Mouse (Mus musculus) retina, postnatal 1 day (tissue): ENCODE data around the gene Vezt.
A peak's percentile ranks its signal among the peaks of the same experiment; 100 is the strongest.

Experiments used
- DNase-seq: peaks from one replicate; pipeline ENCODE4 v3.0.0-alpha.2; 2012

The Vezt gene

DNA sequence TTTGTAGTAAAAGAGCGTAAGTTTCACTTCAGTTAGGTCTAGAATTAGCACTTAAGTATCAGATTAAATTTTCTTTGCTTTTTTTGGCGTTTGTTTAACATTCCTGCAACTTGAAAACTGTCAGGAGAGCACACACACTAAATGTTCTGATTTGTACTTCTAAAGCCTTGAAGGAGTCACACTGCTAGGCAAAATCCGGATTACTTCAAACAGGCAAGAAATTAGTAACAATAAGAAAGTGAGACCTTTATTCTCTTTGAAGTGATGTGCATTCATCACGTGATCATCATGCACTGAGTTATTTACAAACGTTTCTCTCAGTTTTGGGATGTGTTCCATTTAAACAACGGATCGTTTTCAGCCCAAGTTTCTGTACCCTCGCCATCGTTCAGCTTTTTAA, 1.6 kb upstream of the Vezt start:
- DNase-seq, result no peak

DNA sequence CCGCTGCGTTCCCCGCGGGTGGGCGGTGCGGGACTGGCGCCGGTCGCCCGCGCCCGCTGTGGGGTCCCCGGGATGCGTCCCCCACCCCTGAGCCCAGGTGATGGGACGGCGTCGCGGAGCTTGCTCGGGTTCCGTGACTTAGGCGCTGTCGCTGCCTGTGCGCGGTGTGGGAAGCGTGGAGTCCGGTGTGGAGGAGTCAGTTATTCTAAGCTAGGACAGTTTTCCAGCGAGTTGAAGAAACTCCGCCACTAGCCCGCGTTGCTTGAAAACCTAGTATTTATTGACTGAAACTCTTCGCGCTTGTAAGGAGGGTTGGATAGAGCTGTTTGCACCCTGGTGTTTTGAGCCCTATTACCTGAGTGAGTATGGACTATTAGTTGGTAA, 750 bp upstream of the Vezt start:
- no peak for DNase-seq

DNA sequence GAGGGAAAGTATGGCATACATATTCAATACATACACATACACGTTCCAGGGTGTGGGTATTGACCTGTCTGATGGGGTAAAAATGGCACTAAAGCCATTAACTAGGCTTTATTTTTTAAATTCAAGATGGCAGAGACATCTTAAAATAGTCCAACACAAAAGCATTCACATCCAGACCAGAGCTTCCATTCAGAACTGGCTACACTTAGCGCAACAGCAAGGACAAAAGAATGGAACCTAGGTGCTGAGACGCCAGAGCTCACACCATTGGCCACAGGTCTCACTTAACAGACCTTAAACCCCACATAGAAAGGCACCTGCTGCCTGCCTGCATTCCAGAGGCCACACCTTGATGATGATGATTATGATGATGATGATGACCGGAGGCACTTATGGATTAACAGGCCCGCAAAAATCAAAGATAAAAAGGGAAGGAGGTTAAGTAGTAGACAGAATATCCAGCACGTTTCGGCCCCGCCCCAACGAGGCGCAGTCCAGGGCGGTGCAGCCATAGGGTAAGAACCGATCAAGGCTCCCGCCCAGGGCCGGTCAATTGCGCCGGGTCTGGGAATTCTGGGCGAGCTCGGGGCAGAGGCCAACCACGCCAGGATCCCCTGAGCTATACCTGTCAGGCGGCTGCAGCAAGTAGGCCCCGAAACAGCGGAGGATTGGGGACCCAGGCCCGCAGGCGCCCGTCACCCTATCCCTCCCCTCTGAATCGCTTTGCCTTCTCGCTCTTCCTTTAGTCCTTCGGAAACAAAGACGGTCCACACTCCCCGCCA, 550 bp downstream of the Vezt start:
- no peak for DNase-seq

DNA sequence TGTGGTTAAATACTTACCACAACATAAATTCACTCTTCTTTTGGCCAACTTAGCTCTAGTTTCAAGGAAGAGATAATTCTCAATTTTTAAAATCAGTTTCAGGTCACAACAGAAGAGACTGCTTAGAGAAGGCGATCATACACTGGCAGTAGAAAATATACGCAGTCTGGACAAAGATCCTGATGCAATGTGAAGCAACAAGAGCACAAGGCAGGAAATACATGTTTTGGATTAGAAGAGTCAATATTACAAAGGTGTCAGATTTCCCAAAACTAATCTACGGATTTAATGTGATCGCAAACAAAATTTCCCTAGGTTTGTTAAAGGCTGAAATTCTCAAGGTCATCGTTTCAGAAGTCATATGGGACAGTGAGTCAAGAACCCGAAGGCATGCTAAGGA, 4.5 kb downstream of the Vezt start:
- DNase-seq, result no peak

DNA sequence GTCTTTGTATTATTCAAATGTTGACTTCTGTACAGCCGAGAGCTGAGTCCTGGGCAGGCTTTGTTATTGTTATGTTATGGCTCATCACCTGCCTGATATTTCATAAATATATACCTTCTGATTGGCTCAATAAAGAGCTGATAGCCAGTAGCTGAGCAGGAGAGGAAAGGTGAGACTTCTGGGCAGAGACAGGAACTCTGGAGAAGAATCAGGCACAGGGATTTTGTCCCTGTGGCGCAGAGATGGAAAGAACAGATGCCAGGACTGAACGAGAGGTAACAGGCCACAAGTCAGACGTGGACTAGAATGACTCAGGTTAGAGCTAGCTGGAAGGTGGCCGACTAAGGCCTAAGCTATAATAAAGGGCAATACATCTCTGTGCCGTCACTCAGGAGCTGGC, 7.1 kb downstream of the Vezt start:
- DNase-seq, result no peak

DNA sequence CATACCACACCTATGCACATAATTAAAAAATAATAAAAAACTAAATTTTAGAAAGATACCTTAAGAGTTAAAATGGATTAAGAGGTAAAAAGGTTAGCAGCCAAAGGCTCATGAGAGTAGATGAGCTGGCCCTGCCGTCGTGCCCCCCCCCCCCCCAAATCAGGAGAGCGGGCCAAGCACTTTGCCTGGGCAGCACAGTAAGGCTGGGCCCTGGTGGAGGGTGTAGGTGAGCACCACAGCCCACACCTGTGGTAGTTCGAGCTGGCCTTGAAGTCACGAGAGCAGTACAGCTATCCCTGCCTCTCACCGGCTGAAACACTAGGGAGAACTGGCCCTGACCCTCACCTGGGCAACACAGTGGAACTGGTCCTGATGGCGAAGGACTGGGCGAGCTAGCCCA, 10.5 kb downstream of the Vezt start:
- DNase-seq, result no peak

DNA sequence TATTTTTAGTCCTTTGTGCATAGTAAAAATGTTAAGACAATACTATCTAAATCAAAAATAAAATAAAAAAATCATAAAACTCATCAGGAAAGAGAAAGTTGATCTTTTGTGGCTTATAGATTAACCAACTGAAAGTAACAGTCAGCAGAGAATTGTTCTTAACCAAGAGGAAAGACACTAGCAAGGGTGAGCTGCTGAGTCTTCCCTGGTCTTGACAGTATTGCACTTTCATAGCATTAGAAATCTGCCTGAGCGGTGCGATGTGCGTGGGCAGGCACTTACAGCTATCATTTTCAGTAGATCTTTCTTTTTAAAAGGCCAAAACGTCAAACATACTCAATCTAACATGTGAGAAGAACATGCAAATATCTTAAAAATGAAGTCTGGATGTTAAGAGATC, 14.6 kb downstream of the Vezt start:
- DNase-seq, result no peak

DNA sequence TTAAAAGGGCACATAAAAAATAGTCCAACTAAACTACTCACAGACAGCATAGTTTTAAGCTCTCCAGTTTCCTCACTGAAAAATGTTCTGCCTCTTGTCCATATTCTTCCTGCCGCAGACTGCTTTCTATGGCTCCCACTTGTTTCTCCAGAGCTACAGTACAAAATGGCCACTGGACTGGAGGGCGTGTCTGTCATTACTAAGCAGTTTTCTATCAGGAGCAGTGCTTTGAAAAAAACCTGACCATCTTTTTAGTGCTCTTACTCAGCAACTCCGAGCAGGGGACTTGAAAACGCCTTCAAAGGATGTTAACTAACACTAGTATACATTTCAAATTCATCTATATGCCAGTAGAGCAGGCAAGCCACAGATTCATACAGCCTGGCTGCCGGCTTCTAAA, 15.0 kb downstream of the Vezt start:
- DNase-seq, result no peak

DNA sequence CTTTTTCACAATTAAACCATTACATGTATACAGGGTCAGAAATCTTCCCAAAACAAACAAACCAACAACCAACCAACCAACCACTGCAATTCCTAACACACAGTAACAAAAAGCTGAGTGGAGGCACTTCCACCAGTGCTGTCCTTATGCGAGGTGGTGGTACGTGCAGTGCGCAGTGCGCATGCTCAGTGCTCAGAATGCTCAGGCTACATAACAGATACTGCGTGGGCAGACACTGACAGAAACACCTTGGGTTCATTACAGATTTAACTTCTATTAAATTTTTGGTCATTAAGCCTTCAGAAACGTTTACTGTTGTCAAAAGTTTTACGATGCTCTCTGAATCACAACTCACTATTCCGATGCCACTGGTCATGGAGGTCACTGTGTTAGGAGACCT, 18.2 kb downstream of the Vezt start:
- no peak for DNase-seq

DNA sequence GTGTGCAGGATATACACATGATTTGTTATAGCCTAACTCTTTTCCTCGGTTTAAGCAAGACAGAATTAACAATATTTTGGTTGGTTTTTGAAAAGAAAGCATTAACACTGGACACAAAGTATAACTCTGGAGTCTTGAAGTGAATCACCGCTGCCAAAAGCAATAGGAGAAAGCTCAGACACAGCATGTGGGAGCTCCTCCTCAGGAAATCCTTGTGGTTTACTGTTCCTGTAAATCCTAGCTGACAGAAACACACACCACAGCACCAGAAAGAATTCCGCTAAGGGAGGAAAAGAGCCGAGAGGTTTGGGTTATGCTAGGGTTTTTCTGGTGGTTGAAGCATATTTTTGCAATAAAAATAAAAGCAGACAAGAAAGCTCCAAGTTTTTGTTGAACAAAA, 21.4 kb downstream of the Vezt start:
- DNase-seq, result no peak

DNA sequence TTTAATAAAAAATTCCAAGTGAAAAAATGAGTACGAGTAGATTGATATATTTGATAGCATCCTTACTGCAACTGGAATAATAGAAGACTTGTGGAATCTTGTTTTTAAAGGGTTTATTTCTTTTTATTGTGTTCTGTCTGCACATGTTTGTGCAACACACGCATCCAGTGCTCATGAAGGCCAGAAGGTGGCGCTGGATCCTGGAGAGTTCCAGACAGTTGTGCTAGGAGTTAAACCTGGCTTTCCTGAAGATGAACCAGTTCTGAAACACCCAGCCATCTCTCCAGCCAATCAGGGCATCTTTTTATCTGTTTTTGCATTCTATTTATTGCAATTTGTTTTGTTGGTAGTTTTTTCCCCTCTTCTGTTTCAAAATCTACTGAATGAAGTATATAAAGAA, 22.4 kb downstream of the Vezt start:
- peak; percentile 70 for DNase-seq

DNA sequence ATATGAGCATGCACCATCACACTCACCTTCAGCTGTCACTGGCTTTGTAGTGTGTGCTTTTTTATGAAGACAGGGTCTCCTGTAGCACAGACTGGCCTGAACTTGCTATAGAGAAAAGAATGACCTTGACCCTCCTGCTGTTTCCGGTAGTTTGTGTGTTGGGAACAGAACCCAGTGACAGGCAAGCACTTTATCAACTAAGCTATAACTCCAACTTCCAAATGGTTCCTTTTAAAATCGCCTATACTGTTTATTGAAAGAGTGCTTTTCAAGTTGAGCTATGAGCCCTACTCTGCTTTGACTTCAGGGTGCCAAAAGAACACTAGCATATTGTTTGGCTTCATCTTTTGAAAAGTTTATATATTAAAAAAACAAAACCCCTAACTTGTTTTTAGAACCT, 24.6 kb downstream of the Vezt start:
- no peak for DNase-seq

DNA sequence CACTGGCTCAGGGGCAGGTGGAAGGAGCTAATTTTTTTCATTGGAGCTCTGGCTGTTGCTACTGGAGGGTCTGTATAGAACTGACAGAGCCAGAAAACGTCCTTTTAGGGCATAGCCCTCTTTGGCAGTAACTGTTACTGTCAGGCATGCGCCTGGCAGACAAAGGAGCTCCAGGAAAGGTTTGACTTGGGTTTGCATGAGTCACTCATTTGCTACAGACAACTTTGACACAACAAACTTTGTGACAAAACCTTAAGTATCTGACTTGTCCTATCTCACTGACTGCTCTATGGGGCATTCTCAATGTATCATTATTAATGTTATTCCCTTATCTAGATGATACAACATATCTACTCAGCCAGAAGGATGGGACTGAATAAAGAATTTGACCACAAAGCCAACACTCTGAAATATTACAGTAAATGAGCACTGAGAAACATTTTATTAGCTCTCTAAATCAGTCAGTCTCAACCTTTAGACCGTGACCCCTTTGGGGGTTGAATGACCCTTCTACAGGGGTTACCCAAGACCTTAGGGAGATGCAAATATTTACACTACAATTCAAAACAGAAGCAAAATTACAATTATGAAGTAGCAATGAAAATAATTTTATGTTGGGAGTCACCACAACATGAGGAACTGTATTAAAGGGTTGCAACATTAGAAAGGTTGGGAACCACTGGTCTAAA, 25.5 kb downstream of the Vezt start:
- no peak for DNase-seq

DNA sequence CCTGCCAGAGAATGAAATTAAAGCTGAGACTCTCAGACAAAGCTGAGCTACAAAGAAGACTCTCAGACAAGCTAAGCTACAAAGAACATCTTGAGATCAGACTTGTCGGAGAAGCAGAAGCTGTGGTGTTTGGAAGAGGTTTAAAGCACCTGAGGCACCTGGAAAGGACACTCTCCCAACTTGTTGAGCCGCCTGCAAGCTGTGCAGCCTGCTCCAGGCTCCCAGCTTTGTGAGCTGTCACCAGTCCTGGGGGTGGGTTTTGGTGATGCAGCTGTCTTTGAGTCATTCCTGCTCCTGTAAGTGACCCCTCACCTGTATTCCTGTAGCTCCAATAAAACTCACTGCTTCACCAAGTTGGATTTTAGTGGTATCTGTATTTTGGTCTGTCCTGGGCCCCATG, 27.3 kb downstream of the Vezt start:
- no peak for DNase-seq

DNA sequence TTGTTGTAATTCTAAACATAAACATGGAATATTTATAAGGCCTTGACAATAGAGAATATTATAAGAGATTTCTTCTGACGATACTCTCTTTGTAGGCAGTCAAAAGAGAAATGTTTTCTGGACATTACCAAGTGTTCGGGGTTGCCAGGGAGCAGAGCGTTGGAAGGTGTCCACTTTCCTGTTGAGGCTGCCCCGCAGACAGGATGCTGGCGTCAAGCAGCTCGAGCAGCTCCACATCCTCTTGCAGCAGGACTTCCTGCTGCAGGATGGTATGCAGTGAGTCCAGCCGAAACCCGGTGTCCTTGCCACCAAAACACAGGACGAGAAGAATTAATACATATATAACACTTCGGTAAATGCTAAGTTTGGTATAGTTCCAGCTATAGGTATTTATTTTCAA, 35.4 kb downstream of the Vezt start:
- no peak for DNase-seq

DNA sequence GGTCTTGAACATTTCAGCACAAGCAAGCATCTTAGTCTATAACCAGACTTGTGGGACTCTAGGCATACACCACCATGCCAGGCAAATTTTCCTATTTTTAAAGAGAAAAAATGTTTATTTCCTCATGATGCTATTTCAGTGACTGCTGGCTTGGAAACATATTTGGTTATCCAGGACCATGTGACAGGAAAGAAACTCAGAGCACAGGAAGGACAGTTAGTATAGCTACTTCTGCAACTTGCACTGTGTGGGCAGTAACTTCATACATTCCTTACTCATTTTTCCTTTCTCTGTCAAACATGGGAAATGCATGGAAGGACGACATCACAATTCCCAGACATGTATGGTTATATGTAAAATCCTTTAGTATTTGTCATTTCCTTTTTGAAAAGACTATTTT, 36.3 kb downstream of the Vezt start:
- no peak for DNase-seq

DNA sequence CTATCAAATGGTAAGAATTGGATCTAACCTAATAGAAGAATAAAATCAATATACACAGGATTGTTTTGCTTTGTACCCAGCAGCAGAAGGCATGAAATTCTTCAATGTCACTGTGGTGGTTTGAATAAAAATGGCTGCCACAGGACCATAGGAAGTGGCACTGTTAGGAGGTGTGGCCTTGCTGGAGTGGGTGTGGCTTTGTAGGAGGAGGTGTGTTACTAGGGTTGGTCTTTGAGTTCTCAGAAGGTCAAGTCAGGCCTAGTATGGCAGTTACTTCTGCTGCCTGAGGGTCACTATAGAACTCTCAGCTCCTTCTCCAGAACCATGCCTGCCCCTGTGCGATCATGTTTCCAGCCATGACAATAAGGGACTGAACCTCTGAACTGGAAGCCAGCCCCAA, 40.5 kb downstream of the Vezt start:
- no peak for DNase-seq

DNA sequence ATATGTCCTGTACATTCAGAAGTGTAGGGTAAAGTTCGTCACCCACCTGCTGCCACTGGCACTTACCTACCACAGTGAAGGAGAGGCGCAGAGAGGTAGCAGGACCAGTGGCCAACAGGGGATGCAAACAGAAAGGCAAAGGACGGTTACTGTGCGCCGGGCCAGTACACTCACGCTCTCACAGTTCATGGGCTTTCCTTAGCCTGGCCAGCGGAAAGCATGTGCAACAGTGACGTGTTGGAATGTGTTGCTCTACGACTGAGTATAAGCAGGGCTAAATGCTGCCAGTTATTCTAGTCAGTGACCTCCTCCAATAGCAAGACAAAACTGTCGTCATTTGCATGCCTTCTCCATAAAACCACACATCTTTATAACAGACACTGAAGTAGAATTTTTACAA, 41.5 kb downstream of the Vezt start:
- DNase-seq, result no peak

DNA sequence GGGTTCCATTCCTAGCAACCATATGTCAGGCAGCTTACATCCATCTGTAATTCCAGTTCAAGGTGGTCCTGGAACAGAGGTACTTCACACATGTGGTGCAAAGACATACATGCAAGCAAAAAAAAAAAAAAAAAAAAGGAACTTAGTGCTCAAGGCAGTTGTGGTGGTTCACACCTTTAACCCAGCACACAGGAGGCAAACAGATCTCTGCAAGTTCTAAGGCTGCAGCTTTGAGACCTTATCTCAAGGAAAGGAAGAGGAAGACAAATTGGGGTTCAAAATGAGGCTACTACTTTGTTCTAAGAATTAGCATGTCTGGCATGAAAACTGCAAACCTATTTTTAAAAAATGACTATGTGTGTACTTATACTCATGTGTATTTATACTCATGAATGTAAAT, 50.3 kb downstream of the Vezt start:
- DNase-seq, result no peak

DNA sequence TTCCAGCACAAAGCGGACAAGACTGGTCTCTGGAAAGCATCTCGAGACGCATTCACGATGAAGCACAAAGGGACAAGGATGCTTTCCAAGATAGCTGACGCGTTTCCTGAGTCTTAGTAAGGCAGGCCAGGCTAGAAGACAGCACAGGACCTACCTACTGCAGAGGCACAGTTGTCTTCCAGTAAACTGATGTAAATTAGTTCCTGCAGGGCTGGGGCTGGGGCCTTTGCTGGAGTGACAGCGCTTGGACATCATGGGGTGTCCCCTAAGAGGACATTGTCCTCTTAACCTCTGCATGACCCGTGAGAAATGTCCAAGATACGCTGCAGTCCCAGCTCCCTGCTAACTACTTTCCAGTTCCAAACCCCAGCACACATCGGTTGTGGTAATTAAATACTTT, 66.3 kb downstream of the Vezt start:
- peak; percentile 48 for DNase-seq

DNA sequence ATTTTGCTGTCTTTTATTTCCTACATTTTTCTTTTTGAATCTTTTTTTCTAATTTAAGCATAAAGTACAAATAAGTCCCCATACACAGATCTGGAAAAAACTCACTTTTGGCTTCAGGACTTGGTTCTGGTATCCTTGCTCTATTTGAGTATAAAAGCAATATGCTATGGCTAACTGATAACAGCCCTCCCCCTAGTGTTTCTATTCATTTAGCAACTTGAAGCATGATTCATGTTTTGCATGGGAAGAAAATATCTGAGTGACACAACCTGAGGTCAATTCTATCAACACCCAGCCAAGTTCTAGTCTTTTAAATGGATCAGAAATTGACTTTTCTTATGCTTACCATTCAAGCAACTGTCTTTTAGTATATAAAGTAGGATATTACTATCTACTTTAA, 68.1 kb downstream of the Vezt start:
- no peak for DNase-seq

DNA sequence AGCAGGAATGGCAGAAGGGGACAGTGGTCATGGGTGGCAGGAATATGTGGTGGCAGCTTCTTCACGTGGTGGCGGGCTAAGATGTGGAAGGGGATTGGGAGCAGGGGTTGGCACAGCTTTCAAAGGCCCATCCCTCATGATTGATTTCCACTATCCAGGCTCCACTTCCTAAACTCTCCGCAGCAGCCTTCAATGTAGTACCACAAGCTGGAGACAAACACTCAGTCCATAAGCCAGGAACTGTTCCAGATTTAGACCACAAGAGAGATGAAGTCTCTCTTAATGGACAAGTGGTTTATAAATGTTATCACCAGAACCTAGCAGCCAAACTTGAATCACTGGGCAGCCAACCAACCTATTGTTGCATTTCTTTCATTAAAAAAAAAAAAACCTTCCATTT, 81.6 kb downstream of the Vezt start:
- no peak for DNase-seq

DNA sequence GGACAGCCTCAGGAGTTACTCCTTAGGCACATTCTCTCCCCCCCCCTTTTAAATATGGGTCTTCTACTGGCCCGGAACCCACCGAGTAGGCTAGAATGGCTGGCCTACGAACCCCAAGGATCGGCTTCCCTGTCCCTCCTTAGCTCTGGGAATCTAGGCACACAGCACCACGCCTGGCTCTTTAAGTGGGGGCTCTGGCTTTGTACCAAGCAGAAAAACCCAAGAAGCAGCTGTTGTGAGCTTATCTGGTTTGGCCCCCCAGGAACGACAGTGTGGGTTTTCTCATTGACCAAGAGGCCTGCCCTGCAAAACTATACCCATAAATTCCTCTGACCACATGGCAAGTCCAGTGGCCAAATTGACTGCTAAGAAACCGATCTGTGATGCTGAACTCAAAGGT, 82.1 kb downstream of the Vezt start:
- DNase-seq, result no peak

DNA sequence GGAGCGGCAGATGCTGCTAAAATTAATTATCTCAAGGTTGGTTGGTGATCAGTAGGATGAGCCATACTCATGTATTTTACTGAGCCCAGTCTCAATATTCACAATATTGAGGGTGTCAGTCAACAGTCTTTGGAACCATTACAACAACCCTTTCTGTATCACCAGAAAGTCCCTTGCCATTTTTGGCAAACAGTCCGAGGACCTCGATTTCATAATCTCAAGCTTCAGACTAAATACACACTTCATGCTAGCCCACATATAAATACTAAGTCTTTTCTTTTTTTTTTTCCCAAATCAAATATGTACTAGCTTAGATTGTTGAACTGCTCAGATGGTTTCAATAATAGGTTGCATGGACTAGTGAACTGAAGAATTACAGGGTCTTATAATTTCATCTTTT, 84.6 kb downstream of the Vezt start:
- no peak for DNase-seq

DNA sequence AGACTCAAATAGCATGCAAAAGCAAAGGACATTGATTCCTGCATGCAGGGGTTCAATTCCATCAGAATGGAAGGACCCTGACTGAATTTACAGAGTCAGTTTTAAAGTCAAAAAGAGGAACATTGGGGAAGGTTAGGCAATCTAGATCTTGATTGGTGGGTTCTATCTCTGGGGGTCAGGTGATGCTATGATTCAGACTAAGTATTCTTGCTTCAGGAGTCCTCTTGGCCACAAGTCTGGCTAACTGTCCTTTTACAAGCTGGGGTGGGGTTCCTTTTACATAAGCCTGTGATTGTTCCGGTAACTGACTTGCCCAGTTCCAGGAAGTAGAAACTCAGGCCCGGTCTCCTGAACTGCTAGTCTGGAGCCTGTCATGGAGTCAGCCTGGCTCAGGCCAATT, 85.7 kb downstream of the Vezt start:
- no peak for DNase-seq
